Mouse (Mus musculus) liver, embryonic 16.5 days (tissue): ENCODE data around the gene Zfp986. TPM values are rescaled to one million over a fixed set of nuclear protein-coding genes. Genes with fewer than 3 reads are reported as not detected.
"Not testable (repeated sequence)": the region's sequence is repeated elsewhere in the genome, so short reads cannot be mapped to it uniquely, and the experiment has no call there.

ENCODE experiments used
- ATAC-seq: fragments of 200-750 bp; cut with Nextera tagmentation; 2 replicates; pipeline ENCODE4 v1.8.0; 2017; ENCODE audit warnings: low read depth, mild to moderate bottlenecking, moderate number of reproducible peaks, moderate library complexity
- H3K27ac ChIP-seq: fragments of 300-500 bp; sonication (generic); 2 replicates; pipeline ENCODE4 v1.5.1; 2014; ENCODE audit warnings: mild to moderate bottlenecking, low read length
- H3K27me3 ChIP-seq: fragments of 300-500 bp; sonication (generic); 2 replicates; pipeline ENCODE4 v1.6.1; 2014; ENCODE audit warnings: low read depth, low read length, mixed read lengths; ENCODE audit not compliant: control insufficient read depth, insufficient read depth
- H3K36me3 ChIP-seq: fragments of 300-500 bp; sonication (generic); 2 replicates; pipeline ENCODE4 v1.6.1; 2014; ENCODE audit warnings: mild to moderate bottlenecking; ENCODE audit not compliant: control insufficient read depth, insufficient read depth
- H3K4me1 ChIP-seq: fragments of 300-500 bp; sonication (generic); 2 replicates; pipeline ENCODE4 v1.6.1; 2014; ENCODE audit warnings: low read depth, low read length, mixed read lengths; ENCODE audit not compliant: control insufficient read depth
- H3K4me2 ChIP-seq: fragments of 300-500 bp; sonication (generic); 2 replicates; pipeline ENCODE4 v1.6.1; 2014; ENCODE audit warnings: low read depth, low read length, mixed read lengths
- H3K4me3 ChIP-seq: fragments of 300-500 bp; sonication (generic); 2 replicates; pipeline ENCODE4 v1.5.1; 2014; ENCODE audit warnings: low read depth, mild to moderate bottlenecking, low read length
- H3K9ac ChIP-seq: fragments of 300-500 bp; sonication (generic); 2 replicates; pipeline ENCODE4 v1.6.1; 2014; ENCODE audit warnings: low read depth, low read length
- H3K9me3 ChIP-seq: fragments of 300-500 bp; sonication (generic); replicated peaks from 2 replicates; pipeline ENCODE4 v1.6.1; 2016; ENCODE audit warnings: low read length; ENCODE audit not compliant: control insufficient read depth
- WGBS: fragments of 180-500 bp; shearing (Covaris S2); extraction: QIAGEN DNeasy Blood & Tissue Kit; methylation state at CpG from one replicate; pipeline ENCODE4 v1.1.7; 2014; ENCODE audit not compliant: insufficient replicate concordance; 5-methylcytosine and 5-hydroxymethylcytosine counted together
- polyA plus RNA-seq: library from polyadenylated mRNA; unstranded; fragments of >200 nt; fragmentation: Nextera tagmentation; extraction: Ambion mirVana; gene quantifications from 2 replicates; pipeline ENCODE4 v1.2.1, GENCODE M21; 2015

Gene Zfp986
- polyA plus RNA-seq, 1 experiment from 2014 or later, result not detected

GRCm38 (mm10) chr4:145851421-145851820 lies 17.2 kb upstream of the Zfp986 start:
- H3K27me3 ChIP-seq, H3K4me3 ChIP-seq, H3K27ac ChIP-seq, H3K9ac ChIP-seq, H3K36me3 ChIP-seq, H3K4me1 ChIP-seq, H3K4me2 ChIP-seq, ATAC-seq, H3K9me3 ChIP-seq: not testable (repeated sequence)
- WGBS, result 47% methylated on average over 6 of the region's 9 CpGs

DNA sequence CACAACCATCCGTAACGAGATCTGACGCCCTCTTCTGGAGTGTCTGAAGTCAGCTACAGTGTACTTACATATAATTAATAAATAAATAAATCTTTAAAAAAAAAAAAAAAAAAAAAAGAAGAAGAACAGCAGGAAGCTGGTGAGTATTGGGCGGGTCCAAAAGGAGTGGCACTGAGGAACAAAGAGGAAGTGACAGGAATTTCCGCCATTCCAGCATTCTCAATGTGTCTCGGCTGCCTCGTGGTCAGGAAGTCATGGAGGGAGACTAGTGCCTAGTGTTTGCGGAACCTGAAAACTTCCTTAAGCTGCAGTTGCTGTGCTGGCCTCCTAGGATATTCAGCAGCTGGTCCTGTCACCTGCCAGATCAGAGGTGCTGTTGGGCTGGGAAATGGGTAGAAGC lies 4.7 kb upstream of the Zfp986 start:
- not testable (repeated sequence) for H3K4me2 ChIP-seq, H3K9me3 ChIP-seq, H3K36me3 ChIP-seq, H3K27ac ChIP-seq, H3K9ac ChIP-seq, ATAC-seq, H3K27me3 ChIP-seq, H3K4me1 ChIP-seq, H3K4me3 ChIP-seq
- 62% methylated on average over 5 of the region's 8 CpGs for WGBS

Other genes starting within 250 kb of the Zfp986 start
- gene Zfp980, start 198.1 kb upstream of the Zfp986 start, polyA plus RNA-seq, result not detected in 2 replicates
- gene Zfp987, start 228.5 kb downstream of the Zfp986 start, polyA plus RNA-seq, result 0.05 and 0.08 TPM in 2 replicates